Comparison of ENCODE assay signal across 8 mouse cellular contexts in genomic region chr2:26507481-26507886, GRCm38 (mm10). TPM values are rescaled to one million over a fixed set of nuclear protein-coding genes. Genes with fewer than 3 reads are reported as not detected.
DNase-seq lines count a peak whose midpoint lies in the region; ATAC-seq and TF ChIP-seq lines count a peak whose summit lies in the region.

No protein-coding gene starts in this region.

- H3K9me3 ChIP-seq in hindbrain, postnatal 0 days (ENCODE audit: low read length) = no peaks in the 10 kb centered on the region
- no peaks in the 10 kb centered on the region for H3K9me3 ChIP-seq in liver, embryonic 15.5 days (replicated peaks)

- H3K27me3 ChIP-seq in hindbrain, postnatal 0 days (ENCODE audit: insufficient read depth, low read length) = peaks cover 5% of the 10 kb centered on the region; the same call in 1 of the 2 replicates
- H3K27me3 ChIP-seq in liver, embryonic 15.5 days = peaks cover 28% of the 10 kb centered on the region

- H3K4me1 ChIP-seq in hindbrain, postnatal 0 days (ENCODE audit: insufficient read depth, low read length) = peaks cover 9% of the 10 kb centered on the region
- H3K4me1 ChIP-seq in liver, embryonic 15.5 days (replicated peaks) = peaks cover 24% of the 10 kb centered on the region

- 9% methylated on average over 7 of the region's 7 CpGs for WGBS in hindbrain, postnatal 0 days
- 8% methylated on average over 7 of the region's 7 CpGs for WGBS in liver, embryonic 15.5 days (ENCODE audit: insufficient replicate concordance)

- no peak for ATAC-seq in CD4-positive, CD25-positive, alpha-beta regulatory T cell, adult 4 months
- ATAC-seq in hindbrain, postnatal 0 days = 0 out of 2 replicates have a peak, but pooled peaks have one; percentile 37
- no peak for ATAC-seq in liver, embryonic 15.5 days (ENCODE audit: insufficient read depth)
- peak; percentile 22; the same call in 1 of the 2 replicates for ATAC-seq in neutrophil, adult 5-6 weeks (ENCODE audit: extremely low read depth, insufficient number of reproducible peaks, low FRiP score, poor library complexity, severe bottlenecking)

- H3K27ac ChIP-seq in hindbrain, postnatal 0 days = peak overlapping the region; percentile 52
- peak overlapping the region; percentile 48 for H3K27ac ChIP-seq in liver, embryonic 15.5 days (replicated peaks)

- no peak overlapping the region for H3K9ac ChIP-seq in hindbrain, postnatal 0 days (replicated peaks; ENCODE audit: low read length)
- H3K9ac ChIP-seq in liver, embryonic 15.5 days = no peak overlapping the region

- no peak for TF ChIP-seq CTCF in hindbrain, postnatal 0 days (IDR thresholded peaks at IDR 0.05; ENCODE audit: low read depth)

- no peaks in the 10 kb centered on the region for H3K36me3 ChIP-seq in hindbrain, postnatal 0 days (ENCODE audit: insufficient read depth, low read length)
- H3K36me3 ChIP-seq in liver, embryonic 15.5 days (replicated peaks) = no peaks in the 10 kb centered on the region

- no peak overlapping the region for H3K4me2 ChIP-seq in hindbrain, postnatal 0 days (ENCODE audit: low read depth, low read length)
- H3K4me2 ChIP-seq in liver, embryonic 15.5 days = no peak overlapping the region

- no peak overlapping the region for H3K4me3 ChIP-seq in hindbrain, postnatal 0 days (ENCODE audit: low read length)
- H3K4me3 ChIP-seq in liver, embryonic 15.5 days (replicated peaks) = no peak overlapping the region

- DNase-seq in CD4-positive, CD25-positive, alpha-beta regulatory T cell, adult 2 months (ENCODE audit: low read depth, low spot score) = peak; percentile 68
- peak; percentile 90 to 93 for DNase-seq in adrenal gland, postnatal 36 days
- peak; percentile 45 to 61 for DNase-seq in gastrocnemius, adult 8-10 months (ENCODE audit: low spot score in 2 of 2)
- peak; percentile 67 for DNase-seq in hindbrain, postnatal 0 days (ENCODE audit: low spot score)
- no peak for DNase-seq in left cerebral cortex, adult 8-10 months (ENCODE audit: low spot score in 2 of 2)

RNA-seq across cellular contexts. Expression of gene Notch1, which starts 9.0 kb away (rescaled TPM):
- 10 to 100 TPM; 21.9 to 33.0 TPM for polyA plus RNA-seq in CD4-positive, CD25-positive, alpha-beta regulatory T cell, adult 4 months (2017; shearing (Covaris generic))
- total RNA-seq in adrenal gland, postnatal 36 days (2021) = 10 to 100 TPM; 17.5 to 25.5 TPM
- total RNA-seq in gastrocnemius, adult 8-10 months (2022) = 1 to 10 TPM; 4.9 to 7.0 (median 5.2) TPM
- total RNA-seq in hindbrain, postnatal 0 days (2014; rRNA removed) = 75.2 and 75.9 TPM in 2 replicates
- polyA plus RNA-seq in hindbrain, postnatal 0 days (2015; fragmentation: Nextera tagmentation; extraction: Ambion mirVana) = 9.2 and 10.0 TPM in 2 replicates
- 2.8 and 3.1 TPM in 2 replicates for polyA plus RNA-seq in liver, embryonic 15.5 days (2015; fragmentation: Nextera tagmentation; extraction: Ambion mirVana)
- 46.5 and 48.8 TPM in 2 replicates for total RNA-seq in neutrophil, adult 5-6 weeks (2017)
- total RNA-seq in left cerebral cortex, adult 8-10 months (2022) = 10 to 100 TPM; 23.3 to 28.8 (median 26.6) TPM

Comparison
In these comparisons a context has a peak if more than half of its experiments do, and no peak if none do; other contexts are left out.
1. DNase-seq: peak in CD4-positive, CD25-positive, alpha-beta regulatory T cell, adult 2 months (single experiment), adrenal gland, postnatal 36 days (2 of 2), gastrocnemius, adult 8-10 months (2 of 2) and hindbrain, postnatal 0 days (single experiment); none in left cerebral cortex, adult 8-10 months (0 of 2).
2. ATAC-seq: peak in hindbrain, postnatal 0 days (single experiment) and neutrophil, adult 5-6 weeks (single experiment); none in CD4-positive, CD25-positive, alpha-beta regulatory T cell, adult 4 months (single experiment) and liver, embryonic 15.5 days (single experiment).